Mouse (Mus musculus) bone marrow, adult 2 months (tissue): ENCODE results near the gene Arl6ip6.

Source experiments
- CTCF ChIP-seq: fragments of 200-500 bp; IDR thresholded peaks from 2 replicates; pipeline ENCODE4 v1.5.1; 2011; ENCODE audit warnings: low read length, control low read depth; ENCODE audit not compliant: control insufficient read depth, insufficient read depth
- POLR2A ChIP-seq: fragments of 200-500 bp; IDR thresholded peaks from 2 replicates; pipeline ENCODE4 v1.6.1; 2011; ENCODE audit warnings: low read depth, mild to moderate bottlenecking, control low read depth, low read length, borderline replicate concordance; ENCODE audit not compliant: control insufficient read depth

DNA sequence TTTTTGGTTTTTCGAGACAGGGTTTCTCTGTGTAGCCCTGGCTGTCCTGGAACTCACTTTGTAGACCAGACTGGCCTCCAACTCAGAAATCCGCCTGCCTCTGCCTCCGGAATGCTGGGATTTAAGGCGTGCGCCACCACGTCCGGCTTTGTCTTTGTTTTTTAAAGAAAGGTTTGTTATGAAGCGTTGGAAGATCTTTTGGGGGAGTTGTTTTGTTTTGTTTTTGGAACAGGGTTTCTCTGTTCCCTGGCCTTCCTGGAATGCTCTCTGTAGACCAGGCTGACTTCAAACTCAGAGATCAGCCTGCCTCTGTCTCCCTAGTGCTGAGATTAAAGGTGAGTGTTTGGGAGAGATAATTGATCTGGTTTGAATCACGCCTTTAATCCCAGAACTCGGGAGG is 4.9 kb downstream of the Arl6ip6 start:
- TF ChIP-seq CTCF (no peak), POLR2A (no peak)
